Mouse (Mus musculus): ENCODE measurements around the gene Gpr137c.

Gene Gpr137c

DNA sequence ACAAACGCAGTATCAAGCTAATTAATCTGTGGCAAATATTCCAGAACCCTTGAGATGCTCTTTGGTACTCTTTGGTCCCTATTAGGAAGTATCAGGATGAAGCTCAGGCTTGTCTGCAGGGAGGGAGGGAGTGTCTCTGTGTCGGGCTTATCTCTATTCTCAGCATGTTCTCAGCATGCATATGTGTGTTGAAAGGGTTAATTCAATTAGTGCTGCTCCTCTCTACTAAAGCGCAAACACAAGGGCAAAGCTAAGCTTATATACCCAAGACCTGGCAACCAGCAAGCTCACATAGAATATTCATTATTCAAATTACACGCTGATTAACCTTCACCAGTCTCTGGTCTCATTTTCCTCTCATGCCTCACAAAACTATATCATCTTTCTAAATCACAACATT lies 84.4 kb downstream of the Gpr137c start:
- DNase-seq = no peak

DNA sequence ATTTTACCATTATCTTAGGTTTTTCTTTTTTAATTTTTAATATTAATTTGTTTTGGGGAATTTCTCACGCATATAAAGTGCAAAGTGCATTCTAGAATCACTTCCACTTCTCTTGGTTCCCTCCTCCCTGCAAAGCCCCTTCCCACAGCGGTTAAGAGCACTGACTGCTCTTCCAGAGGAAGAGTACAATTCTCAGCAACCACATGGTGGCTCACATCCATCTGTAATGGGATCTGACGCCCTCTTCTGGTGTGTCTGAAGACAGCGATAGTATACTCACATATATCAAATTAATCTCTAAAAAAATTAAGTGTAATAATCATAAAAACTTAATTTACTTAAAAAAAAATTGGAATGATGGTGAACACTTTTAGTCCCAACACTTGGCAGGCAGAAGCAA lies 84.9 kb downstream of the Gpr137c start:
- DNase-seq = no peak

DNA sequence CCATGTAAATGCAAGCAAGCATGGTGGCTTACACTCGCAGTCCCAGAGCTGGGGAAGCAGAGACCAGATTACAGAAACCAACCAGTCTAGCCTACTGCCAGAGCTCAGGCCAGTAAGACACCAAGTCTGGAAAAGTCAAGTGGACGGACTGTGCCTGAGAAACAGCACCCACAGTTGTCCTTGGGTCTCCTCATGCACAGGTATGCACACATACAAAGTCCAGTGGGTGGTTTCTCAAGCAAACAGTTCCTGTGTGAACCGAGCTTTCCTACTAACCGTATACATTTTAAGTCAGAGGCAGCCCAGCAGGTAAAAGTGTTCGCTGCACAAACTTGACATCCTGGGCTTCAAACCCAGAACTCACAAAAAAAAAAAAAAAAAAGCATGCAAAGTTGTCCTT lies 86.3 kb downstream of the Gpr137c start:
- no peak for DNase-seq

DNA sequence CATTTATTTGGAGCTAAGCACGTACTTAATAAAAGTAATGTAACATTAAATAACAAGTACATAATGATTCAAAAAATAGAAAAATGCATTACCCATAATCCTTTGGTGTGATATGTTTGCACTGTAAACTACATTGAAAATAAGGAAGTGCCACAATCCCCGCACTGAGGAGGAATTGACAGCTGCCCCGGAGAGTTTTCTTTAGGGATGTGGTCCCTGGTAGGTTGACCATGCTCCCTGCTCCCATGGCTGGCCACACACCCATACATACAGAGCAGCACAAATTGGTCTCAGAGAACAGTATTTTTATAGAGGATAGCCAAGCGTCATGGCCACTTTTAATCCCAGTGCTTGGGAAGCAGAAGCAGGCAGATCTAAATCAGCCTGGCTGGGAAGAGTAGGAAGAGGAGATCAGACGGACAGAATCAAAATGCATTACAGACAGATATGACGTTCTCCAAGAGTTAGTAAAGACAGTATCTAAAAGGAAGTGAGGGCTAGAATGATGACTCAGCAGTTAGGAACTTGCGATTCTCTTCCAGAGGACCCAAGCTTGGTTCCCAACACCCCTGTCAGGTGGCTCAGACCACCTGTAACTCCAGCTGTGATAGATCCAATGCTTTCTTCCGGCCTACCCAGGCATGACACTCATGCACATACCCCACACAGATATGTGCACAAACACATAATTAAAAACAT lies 88.3 kb downstream of the Gpr137c start:
- DNase-seq = no peak

DNA sequence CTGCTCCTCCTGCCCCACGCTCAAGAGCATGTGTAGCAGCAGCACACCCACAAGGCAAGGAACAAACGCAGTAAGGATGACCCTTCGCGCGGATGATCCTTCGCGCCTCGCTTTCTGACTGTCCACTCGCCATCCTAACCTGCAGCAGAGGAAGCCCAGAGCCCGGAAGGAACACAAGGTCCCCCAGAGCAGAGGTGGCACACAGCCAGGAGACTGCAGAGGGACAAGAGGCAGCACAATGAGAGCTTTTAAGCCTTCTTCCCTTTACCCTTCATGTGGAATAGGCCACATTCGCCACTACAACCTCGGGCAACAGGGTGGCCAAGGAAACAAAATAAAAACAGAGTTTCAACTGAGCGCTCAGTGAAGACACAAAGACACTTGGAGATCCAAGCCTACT lies 90.1 kb downstream of the Gpr137c start:
- no peak for DNase-seq

DNA sequence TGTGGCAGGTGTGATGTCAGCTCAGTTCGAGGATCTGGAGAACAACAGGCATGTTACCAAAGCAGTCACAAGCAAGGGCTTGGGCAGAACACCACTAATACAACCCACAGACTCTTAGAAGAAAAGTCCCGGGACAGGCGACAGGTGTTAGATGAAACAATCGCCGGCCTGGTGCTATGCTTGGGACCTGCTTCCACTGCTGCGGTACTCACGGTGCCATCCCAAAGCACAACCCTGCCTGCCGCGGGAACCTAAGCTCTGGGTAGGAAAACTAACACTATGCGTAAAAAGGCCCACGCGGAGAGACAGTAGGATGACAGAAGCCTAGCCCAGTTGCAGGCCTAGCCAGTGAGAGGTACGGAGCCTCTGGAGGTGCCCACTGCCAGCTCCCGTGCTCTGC lies 90.6 kb downstream of the Gpr137c start:
- DNase-seq = no peak

DNA sequence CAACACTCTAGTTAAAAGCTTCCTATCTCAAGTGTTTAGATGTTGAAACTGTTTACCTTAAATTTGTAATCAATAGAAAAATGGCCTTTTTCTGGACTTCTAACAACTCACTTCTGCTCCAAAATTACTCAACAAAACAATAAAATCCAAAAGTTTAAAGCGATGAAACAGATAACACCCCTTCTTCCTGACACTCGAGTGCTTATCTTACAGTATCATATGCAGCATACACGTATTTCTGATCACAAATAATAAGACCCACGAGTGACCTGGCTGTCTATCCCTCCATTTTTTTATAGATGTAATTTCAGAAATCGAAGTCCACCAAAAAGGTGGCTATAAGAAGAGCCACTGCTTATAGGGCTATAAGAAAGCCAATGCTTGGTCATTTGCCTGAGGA lies 97.4 kb downstream of the Gpr137c start:
- no peak for DNase-seq

DNA sequence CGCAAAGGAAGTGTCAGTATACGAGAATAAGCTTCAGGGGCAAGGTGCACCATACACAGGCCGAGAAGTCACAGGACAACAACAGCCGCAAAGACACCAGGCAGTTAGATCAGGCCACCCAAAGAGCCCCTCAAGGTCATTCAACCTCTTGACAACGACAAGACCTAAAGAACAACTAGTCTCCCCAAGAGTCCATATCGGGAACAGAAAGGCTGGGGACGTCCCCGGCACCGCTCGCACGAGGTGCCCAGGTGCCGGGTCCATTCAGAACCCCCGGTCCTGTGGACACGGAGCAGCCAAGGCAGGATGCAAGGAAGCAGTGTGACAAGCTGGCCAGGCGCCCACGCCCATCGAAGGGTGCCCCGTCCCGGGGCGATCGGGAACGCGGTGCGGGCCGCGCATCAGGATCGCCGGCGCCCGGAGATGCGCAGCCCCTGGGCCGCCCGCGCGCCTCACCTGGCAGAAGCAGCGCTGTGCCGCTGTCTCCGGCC lies 98.4 kb downstream of the Gpr137c start:
- no peak for DNase-seq

DNA sequence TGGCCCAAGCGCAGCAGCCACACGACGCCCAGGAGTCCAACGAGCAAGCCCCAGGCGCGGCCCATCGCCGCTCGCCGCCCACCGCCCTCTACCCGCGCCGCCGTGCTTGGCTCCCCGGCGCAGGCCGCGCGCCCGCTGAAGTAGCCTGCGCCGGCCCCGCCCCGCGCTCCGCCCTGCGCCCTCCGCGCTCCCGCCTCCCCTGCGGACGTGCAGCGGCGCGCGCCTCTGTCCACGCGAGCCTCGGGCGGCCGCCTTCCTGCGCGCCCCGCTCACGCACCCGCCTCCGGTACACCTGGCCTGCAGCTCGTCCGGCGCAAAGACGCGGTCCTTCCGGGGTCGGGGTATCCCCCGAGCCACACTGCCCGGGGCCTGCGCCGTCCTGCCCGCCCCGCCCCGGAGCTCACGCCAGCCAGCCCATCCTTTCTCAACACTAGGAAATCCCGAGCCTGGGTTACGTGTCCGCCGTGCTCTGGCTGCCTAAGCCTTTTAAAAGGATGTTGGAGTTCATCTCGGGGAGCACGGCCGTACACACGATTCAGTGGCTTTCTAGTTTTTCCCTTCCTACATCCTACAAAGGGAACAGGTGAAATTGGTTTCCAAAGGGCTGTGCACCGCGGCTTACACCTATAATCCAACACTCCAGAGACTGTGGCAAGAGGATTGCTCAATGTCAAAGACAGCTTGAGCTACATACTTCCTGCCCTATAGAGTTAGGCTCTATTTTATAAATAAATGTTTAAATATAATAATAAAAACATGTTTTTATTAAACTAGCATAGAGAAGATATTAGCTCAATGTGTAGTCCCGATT lies 99.1 kb downstream of the Gpr137c start, which contains the start of gene Ero1l:
Gene Ero1l (minus strand): TSS at position 346 of the 811 bp plus-strand sequence.
- peak; percentile 88 for DNase-seq

DNA sequence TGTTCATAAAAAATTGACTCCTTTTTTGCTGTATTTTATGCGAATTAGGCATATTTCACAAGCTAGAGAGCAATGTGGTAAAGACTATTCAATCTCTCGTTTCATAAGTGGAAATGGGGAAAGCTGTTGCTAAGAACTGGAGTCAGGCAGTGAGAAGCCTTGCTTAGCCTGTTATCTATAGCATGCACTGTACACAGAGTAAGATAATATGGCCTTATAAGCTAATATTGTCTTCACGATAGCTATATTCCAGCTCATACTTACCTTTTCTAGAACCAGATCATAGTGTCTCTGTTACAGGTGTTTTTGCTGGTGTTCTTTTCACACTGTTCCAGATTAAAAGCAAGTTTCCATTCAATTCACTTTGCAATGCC lies 99.7 kb downstream of the Gpr137c start:
- DNase-seq = no peak

DNA sequence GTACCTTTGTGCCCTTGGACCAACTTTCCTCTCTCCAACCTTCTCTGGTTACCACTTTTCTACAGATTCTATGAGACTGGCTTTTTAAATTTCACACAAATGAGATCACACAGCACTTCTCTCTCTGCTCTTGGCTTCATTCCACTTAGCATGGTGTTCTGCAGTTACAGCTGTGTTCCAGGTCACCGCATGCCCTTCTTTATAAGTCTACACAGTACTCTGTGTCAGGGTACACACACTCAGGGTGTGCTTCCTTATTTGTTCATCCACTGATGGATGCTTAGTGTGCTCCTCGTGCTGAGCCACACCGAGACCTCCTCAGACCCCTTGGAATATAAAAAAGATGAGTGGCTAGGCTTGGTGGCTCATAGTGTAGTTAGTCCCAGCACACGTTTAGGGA lies 100.6 kb downstream of the Gpr137c start:
- no peak for DNase-seq

DNA sequence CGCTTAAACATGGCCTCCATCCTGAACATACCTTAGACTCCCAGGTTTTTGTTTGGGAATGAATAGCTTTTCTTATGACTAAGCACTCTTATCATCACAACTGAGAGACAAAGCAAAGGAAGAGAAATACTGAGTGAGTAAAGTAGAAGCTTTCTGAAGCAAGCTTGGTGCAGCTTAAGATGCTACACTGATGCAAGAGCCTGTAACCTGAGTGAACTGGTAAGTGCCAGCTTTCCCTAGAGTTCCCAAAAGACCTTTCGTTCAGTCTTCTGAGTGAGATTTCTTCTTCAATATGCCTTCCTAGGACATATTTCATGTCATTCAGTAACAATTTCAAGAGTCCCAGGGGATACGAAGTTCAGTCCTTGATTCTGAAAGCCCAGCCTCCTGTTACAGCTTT lies 101.5 kb downstream of the Gpr137c start:
- DNase-seq = no peak

DNA sequence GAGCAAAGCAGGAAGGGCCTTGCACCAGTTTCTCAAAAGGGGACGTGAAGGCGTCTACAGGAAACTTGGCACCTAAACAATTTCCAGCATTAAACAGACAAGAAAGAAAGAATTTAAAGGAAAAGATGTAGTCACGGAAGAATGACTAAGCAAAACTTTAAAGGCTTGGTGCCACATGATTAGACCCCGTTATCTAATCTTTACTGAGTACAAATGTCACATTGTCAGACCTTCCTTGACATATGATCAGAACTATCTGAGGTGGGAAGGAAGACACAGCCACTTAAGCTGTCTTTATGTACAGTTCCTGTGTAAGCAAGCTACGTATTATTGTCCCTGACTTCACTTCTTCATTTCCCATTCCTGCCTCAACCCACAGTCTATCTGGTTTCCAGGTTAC lies 102.1 kb downstream of the Gpr137c start:
- no peak for DNase-seq

DNA sequence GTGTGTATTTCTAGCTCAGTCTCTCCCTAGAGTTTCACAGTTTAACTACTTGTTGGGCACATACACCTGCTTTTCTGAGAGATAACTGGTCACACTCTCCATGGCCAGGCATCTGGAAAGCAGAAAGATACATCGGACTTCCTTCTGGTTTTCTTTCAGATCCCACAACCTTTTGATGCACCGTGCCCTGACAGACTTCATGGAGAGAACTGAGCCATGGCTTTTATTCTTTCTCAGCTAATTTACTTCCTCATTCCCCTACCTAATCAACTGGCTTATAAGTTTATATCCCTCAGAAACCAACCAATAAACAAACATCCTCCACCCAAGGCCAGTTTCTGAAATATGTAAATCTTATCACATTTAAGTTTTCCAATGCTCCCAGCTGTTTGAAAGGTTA lies 102.9 kb downstream of the Gpr137c start:
- DNase-seq = no peak

DNA sequence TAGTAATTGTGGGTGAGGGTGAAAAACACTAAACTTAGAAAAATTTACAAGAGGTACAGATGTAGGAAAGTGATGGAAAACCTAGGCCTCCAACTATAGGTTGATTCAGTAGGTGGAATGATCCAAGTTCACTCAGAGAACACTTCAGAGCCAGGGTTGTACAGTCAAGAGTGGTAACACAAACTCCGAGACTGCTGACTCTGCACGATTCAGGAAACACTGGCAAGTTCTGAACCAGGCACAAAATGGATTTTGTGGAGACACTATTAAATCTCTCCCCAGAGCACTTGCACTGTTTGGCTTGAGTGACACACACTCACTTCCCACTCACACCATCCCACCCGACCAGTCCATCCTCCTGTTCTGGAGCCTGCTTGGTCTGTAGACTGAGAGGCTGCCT lies 103.8 kb downstream of the Gpr137c start:
- no peak for DNase-seq

DNA sequence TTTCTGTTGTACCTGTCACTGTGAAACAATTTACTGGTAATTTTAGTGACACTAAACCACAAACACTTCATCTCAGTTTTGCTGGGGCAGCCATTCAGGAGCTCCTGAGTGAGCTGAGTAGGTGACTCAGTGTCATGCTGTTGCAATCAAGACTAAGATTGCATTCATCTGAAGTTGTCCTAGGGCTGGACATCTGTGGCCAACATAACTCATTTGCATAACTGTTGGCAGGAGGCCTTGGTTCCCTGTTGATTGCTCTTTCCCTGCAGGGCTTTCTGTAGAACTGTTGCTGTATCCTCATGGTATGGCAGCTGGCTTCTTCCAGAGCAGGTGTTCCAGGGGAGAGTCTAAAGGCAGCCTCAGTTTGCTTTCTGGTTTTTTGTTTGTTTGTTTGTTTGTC lies 106.0 kb downstream of the Gpr137c start:
- no peak for DNase-seq

DNA sequence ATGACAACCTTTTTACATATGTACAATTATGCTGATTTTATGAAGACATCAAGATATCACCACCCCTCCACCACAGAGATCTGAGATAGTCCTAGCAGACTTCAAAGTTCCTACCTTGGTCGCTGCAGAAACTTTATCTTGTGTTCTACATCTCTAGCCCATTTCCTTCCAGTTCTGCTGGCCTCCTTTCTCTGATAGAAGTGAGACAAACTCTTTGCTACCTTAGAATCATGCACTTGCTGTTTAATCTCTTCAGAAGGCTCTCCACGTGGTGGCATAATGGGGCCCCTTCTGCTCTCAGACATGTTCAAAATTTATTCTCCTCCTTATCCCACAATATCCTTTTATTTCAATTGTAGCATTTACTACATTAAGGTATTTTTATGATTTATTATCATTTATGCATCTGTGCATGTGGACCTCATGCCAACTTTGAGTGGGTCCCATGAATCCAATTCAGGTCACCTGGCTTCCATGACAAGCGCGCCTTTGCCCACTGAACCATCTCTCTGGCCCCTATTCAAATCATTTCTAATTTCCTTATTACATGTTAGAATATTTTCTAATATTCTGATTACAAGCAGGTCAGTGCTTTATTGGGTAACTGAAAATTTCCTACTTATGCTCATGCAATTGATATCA lies 108.7 kb downstream of the Gpr137c start:
- DNase-seq = no peak

DNA sequence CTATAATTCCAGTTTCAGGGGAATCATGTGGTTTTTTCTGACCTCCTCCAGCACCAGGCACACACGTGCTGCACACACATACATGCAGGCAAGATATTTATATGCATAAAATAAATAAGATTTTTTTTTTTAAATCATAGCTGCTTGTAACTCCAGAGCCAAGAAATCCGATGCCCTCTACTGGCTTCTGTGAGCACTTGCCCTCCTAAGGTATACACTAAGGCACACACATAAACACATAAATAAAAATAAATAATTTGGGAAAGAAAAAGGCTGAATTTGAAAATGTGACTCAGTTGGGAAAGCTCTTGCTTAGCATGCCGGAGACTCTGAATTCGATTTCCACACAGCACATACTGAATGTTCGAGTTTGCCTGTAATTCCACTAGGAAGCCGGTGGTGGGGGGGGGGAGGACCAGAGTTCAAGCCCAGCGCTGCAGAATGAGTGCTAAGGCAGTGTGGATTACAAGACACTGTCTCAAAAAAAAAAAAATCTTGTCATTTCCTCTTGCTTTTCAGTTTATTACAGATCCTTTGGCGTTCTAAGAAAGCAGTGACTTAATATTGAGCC lies 109.6 kb downstream of the Gpr137c start:
- no peak for DNase-seq

DNA sequence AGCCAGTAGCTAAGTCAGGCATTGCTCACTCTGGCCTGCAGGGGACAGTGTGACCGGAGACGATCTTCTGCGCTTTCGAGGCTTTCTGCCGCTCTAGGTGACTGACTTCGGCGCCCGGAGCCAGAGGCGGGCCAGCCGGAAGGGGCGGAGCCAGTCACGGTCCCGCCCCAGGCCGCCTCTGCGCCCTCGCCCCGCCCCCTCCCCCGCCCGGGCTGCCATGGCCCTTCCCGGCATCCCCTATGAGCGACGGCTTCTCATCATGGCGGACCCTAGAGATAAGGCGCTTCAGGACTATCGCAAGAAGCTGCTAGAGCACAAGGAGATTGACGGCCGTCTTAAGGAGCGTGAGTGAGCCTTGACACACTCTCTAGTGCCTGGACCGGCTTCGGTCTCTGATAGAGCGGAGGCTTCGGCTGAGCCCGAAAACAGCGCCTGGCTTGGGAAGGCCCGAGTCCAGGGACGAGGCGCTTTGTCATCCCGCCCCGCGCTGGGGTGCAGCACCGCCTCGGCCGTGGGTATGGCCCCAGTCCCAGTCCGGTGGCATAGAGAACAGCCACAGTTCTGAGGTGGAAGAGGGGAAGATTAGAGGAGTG lies 110.2 kb downstream of the Gpr137c start, which contains the start of gene Psmc6:
Gene Psmc6 (plus strand): TSS at position 200 of the 593 bp plus-strand sequence.
- DNase-seq = peak; percentile 93

All from thymus, postnatal 4 days (tissue).